Mouse (Mus musculus) CD4-positive, CD25-positive, alpha-beta regulatory T cell, adult 9 weeks (primary cell): ENCODE results near the gene Rab11a. TPM values are rescaled to one million over a fixed set of nuclear protein-coding genes. Genes with fewer than 3 reads are reported as not detected.

Experiments used
- polyA plus RNA-seq: library from polyadenylated mRNA; unstranded; fragments of 100-300 nt; shearing (Covaris generic); gene quantifications from one replicate; pipeline ENCODE4 v1.2.1, GENCODE M21; 2017

Rab11a gene
- 200 TPM for polyA plus RNA-seq

GRCm38 (mm10) chr9:64737406-64738201, at the start of gene Rab11a:
Rab11a (minus strand) TSS chr9:64737758.

Other genes starting within 250 kb of the Rab11a start
- gene Dennd4a, start 73.6 kb upstream of the Rab11a start, polyA plus RNA-seq, result 33.9 TPM
- gene Slc24a1, start 213.8 kb upstream of the Rab11a start, polyA plus RNA-seq, result 0.09 TPM
- gene Ints14, start 223.1 kb upstream of the Rab11a start, polyA plus RNA-seq, result 54.7 TPM